Mouse (Mus musculus) thymus, adult 2 months (tissue): ENCODE results near the gene Ccser2.

Source experiments
- CTCF ChIP-seq: fragments of 200-500 bp; IDR thresholded peaks from 2 replicates; pipeline ENCODE4 v1.5.1; 2012; ENCODE audit warnings: mild to moderate bottlenecking, control low read depth, low read length, moderate library complexity, borderline replicate concordance; ENCODE audit not compliant: control insufficient read depth, poor library complexity, insufficient read depth; ENCODE audit errors: extremely low read depth
- POLR2A ChIP-seq: fragments of 200-500 bp; IDR thresholded peaks from 2 replicates; pipeline ENCODE4 v1.6.1; 2012; ENCODE audit warnings: mild to moderate bottlenecking, low read length, control low read depth, moderate library complexity; ENCODE audit not compliant: control insufficient read depth, poor library complexity, insufficient read depth; ENCODE audit errors: extremely low read depth

DNA sequence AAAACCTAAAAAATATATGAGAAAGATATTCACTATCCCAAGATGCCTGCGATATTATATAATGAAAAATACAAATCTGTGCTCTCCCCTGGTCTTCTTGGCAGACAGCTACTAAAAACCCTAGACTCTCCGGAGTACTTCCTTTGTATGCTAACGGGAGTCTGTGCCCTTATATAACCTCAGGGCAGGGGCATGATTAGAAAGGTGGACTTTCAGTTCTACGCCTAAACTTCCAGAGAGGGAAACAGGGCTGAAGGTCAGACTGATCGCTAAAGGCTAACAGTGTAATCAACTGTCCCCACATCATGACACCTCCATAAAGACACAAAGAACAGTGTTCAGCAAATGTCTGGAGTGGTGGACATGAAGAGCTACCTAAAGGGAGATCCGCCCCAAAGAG lies 11.3 kb downstream of the Ccser2 start:
- no peak for TF ChIP-seq CTCF
- TF ChIP-seq POLR2A, result no peak
